Mouse (Mus musculus): ENCODE results near the gene Miga2.

- no peak for TF ChIP-seq CTCF (IDR thresholded peaks at IDR 0.05)
- TF ChIP-seq EP300 (IDR thresholded peaks at IDR 0.05), result no peak
Measured at GRCm38 (mm10) chr2:30395757-30396156, 31.7 kb downstream of the Miga2 start.
